Mouse (Mus musculus) colon, adult 2 months (tissue): ENCODE results near the gene Myh4. TPM values are rescaled to one million over a fixed set of nuclear protein-coding genes. Genes with fewer than 3 reads are reported as not detected.

ENCODE experiments used
- polyA plus RNA-seq: library from polyadenylated mRNA; depleted of rRNA; stranded (reverse); fragments of >200 nt; gene quantifications from 2 replicates; pipeline ENCODE4 v1.2.3, GENCODE M21; 2012; rRNA removed

The Myh4 gene
- not detected in 2 replicates for polyA plus RNA-seq

GRCm38 (mm10) chr11:67237481-67238079 is at the start of gene Myh4:
Myh4 (plus strand) TSS chr11:67238029.

GRCm38 (mm10) chr11:67199752-67200151 is 38.1 kb upstream of the Myh4 start, which contains the start of gene Myh1:
Myh1 (plus strand) TSS chr11:67200052.

GRCm38 (mm10) chr11:67276601-67277174 is 38.9 kb downstream of the Myh4 start, which contains the start of gene Myh8:
Myh8 (plus strand) TSS chr11:67277124.

Other genes with a start within 250 kb of the Myh4 start
- gene Tmem220, start 212.9 kb upstream of the Myh4 start, polyA plus RNA-seq, result 2.8 and 4.1 TPM in 2 replicates
- 7.2 and 8.4 TPM in 2 replicates for gene Adprm, start 185.4 kb upstream of the Myh4 start, polyA plus RNA-seq
- 9.7 and 11.0 TPM in 2 replicates for gene Sco1, start 185.4 kb upstream of the Myh4 start, polyA plus RNA-seq
- 0.01 and 0.06 TPM in 2 replicates for gene Myh3, start 159.7 kb upstream of the Myh4 start, polyA plus RNA-seq
- gene Myh2, start 67.0 kb upstream of the Myh4 start, polyA plus RNA-seq, result 0.09 and 0.24 TPM in 2 replicates
- not detected in 2 replicates for gene Myh1, start 38.0 kb upstream of the Myh4 start, polyA plus RNA-seq
- not detected in 2 replicates for gene Myh8, start 39.1 kb downstream of the Myh4 start, polyA plus RNA-seq
- not detected in 2 replicates for gene Myh13, start 83.6 kb downstream of the Myh4 start, polyA plus RNA-seq
- gene Gas7, start 217.4 kb downstream of the Myh4 start, polyA plus RNA-seq, result 8.1 and 9.0 TPM in 2 replicates